Mouse (Mus musculus): Measurements from ENCODE around the gene Stard9. TPM values are rescaled to one million over a fixed set of nuclear protein-coding genes. Genes with fewer than 3 reads are reported as not detected.
A peak's percentile ranks its signal among the peaks of the same experiment; 100 is the strongest.

The Stard9 gene
- total and polyA plus RNA-seq, 3 experiments, result 0.50 to 1.1 TPM; not detected in 1

- TF ChIP-seq KAT2A (conservative IDR thresholded peaks at IDR 0.05; ENCODE audit: low read depth, low read length), result no peak; the same call in 1 of the 2 replicates
- TF ChIP-seq MYB (IDR thresholded peaks at IDR 0.05; ENCODE audit: low read depth, low read length), result no peak
- TF ChIP-seq CHD1 (IDR thresholded peaks at IDR 0.05; ENCODE audit: low read depth, low read length), result no peak
- TF ChIP-seq NRF1 (IDR thresholded peaks at IDR 0.05; ENCODE audit: insufficient read depth, low read depth, low read length, poor library complexity, severe bottlenecking), result peak; percentile 73
- TF ChIP-seq E2F4 (IDR thresholded peaks at IDR 0.05; ENCODE audit: borderline replicate concordance, low read depth, low read length), result no peak
- no peak for TF ChIP-seq MYC (IDR thresholded peaks at IDR 0.05; ENCODE audit: low read depth, low read length)
- no peak for TF ChIP-seq CTCF (IDR thresholded peaks at IDR 0.05 in 2 of 3, conservative IDR thresholded peaks at IDR 0.05 in 1 of 3; ENCODE audit: control insufficient read depth in 1 of 3, insufficient read depth in 1 of 3, low read depth in 2 of 3, low read length in 3 of 3, poor library complexity in 1 of 3, severe bottlenecking in 1 of 3)
- TF ChIP-seq GATA1 (IDR thresholded peaks at IDR 0.05; ENCODE audit: low read depth, low read length), result peak; percentile 41; the same call in 1 of the 2 replicates
- TF ChIP-seq TAL1 (IDR thresholded peaks at IDR 0.05; ENCODE audit: low read length), result peak; percentile 51
- TF ChIP-seq POLR2AphosphoS2 (IDR thresholded peaks at IDR 0.05; ENCODE audit: low read length), result peak; percentile 84; the same call in 1 of the 2 replicates
- 0 out of 2 replicates have a peak, but pooled peaks have one; percentile 26 for TF ChIP-seq RCOR1 (IDR thresholded peaks at IDR 0.05; ENCODE audit: low read depth, low read length)
- no peak for TF ChIP-seq CHD2 (IDR thresholded peaks at IDR 0.05; ENCODE audit: low read length)
- TF ChIP-seq HCFC1 (IDR thresholded peaks at IDR 0.05; ENCODE audit: low read depth, low read length), result peak; percentile 65; the same call in 1 of the 2 replicates
- TF ChIP-seq TBP (IDR thresholded peaks at IDR 0.05; ENCODE audit: low read depth, low read length), result peak; percentile 68
- peak; percentile 92 to 96 for TF ChIP-seq POLR2A (IDR thresholded peaks at IDR 0.05; ENCODE audit: control insufficient read depth in 1 of 2, insufficient read depth in 1 of 2, low read depth in 1 of 2, low read length in 2 of 2, poor library complexity in 1 of 2)
- peak; percentile 66 for TF ChIP-seq MXI1 (IDR thresholded peaks at IDR 0.05; ENCODE audit: low read depth, low read length)
- TF ChIP-seq NELFE (IDR thresholded peaks at IDR 0.05; ENCODE audit: low read depth, low read length), result peak; percentile 93
- no peak for TF ChIP-seq ZNF384 (IDR thresholded peaks at IDR 0.05; ENCODE audit: low read depth, low read length)
- TF ChIP-seq USF2 (IDR thresholded peaks at IDR 0.05; ENCODE audit: borderline replicate concordance in 1 of 2, insufficient read depth in 1 of 2, low read depth in 1 of 2, low read length in 2 of 2), result no peak
- TF ChIP-seq GABPA (IDR thresholded peaks at IDR 0.05; ENCODE audit: low read depth, low read length), result no peak
- TF ChIP-seq SMC3 (IDR thresholded peaks at IDR 0.05; ENCODE audit: low read depth, low read length), result no peak
- TF ChIP-seq USF1 (IDR thresholded peaks at IDR 0.05; ENCODE audit: low read depth, low read length), result peak; percentile 49; the same call in 1 of the 2 replicates
- TF ChIP-seq ZKSCAN1 (IDR thresholded peaks at IDR 0.05; ENCODE audit: low read depth, low read length), result no peak
- TF ChIP-seq JUND (IDR thresholded peaks at IDR 0.05; ENCODE audit: low read depth, low read length), result no peak
- TF ChIP-seq TCF12 (IDR thresholded peaks at IDR 0.05; ENCODE audit: low read depth, low read length), result peak; percentile 77
- TF ChIP-seq EP300 (IDR thresholded peaks at IDR 0.05; ENCODE audit: low read depth in 1 of 2, low read length in 2 of 2), result peak in 1 of 2 experiments; percentile 58; a peak in 2 of 4 replicates
Observed at GRCm38 (mm10) chr2:120731167-120731862, 102.4 kb downstream of the Stard9 start (continued).
